Mouse (Mus musculus) heart, adult 2 months (tissue): ENCODE results near the gene Lypd6. TPM values are rescaled to one million over a fixed set of nuclear protein-coding genes. Genes with fewer than 3 reads are reported as not detected.

ENCODE experiments used
- DNase-seq, 2 experiments: peaks; one replicate each; pipeline ENCODE4 v3.0.0; 2021
- H3K27ac ChIP-seq: fragments of 200-600 bp; 2 replicates; pipeline ENCODE4 v1.8.1; 2022
- H3K27me3 ChIP-seq: fragments of 200-500 bp; 2 replicates; pipeline ENCODE4 v1.6.1; 2012; ENCODE audit warnings: mild to moderate bottlenecking, low read length, inconsistent platforms, mixed read lengths; ENCODE audit not compliant: control insufficient read depth, insufficient read depth
- H3K36me3 ChIP-seq: fragments of 200-500 bp; 2 replicates; pipeline ENCODE4 v1.6.1; 2012; ENCODE audit warnings: low read length, inconsistent platforms; ENCODE audit not compliant: control insufficient read depth, insufficient read depth
- H3K4me1 ChIP-seq: fragments of 200-500 bp; 2 replicates; pipeline ENCODE4 v1.6.1; 2011; ENCODE audit warnings: low read length; ENCODE audit not compliant: control insufficient read depth, insufficient read depth
- H3K4me3 ChIP-seq: fragments of 200-600 bp; 2 replicates; pipeline ENCODE4 v1.8.1; 2022
- H3K79me2 ChIP-seq: fragments of 200-500 bp; replicated peaks from 2 replicates; pipeline ENCODE4 v1.6.1; 2012; ENCODE audit warnings: mild to moderate bottlenecking, inconsistent platforms, low read length, moderate library complexity, mixed read lengths; ENCODE audit not compliant: control insufficient read depth, insufficient read depth
- H3K9ac ChIP-seq: fragments of 200-500 bp; 2 replicates; pipeline ENCODE4 v1.6.1; 2012; ENCODE audit warnings: low read depth, mild to moderate bottlenecking, control low read depth, inconsistent platforms, low read length, mixed read lengths
- CTCF ChIP-seq: fragments of 200-600 bp; IDR thresholded peaks from 2 replicates; pipeline ENCODE4 v1.8.1; 2022; ENCODE audit warnings: antibody characterized with exemption, mild to moderate bottlenecking, moderate library complexity
- EP300 ChIP-seq: fragments of 200-500 bp; IDR thresholded peaks from 2 replicates; pipeline ENCODE4 v1.6.1; 2011; ENCODE audit warnings: low read depth, low read length, control low read depth; ENCODE audit not compliant: insufficient read depth
- POLR2A ChIP-seq: fragments of 200-500 bp; IDR thresholded peaks from 2 replicates; pipeline ENCODE4 v1.6.1; 2011; ENCODE audit warnings: mild to moderate bottlenecking, low read depth, low read length, control low read depth; ENCODE audit not compliant: insufficient read depth
- WGBS: fragments of 180-500 bp; shearing (Covaris S2); methylation state at CpG from one replicate; pipeline ENCODE4 v1.1.7; 2018; 5-methylcytosine and 5-hydroxymethylcytosine counted together
- intact Hi-C: fragments of 180-260 bp; cut with DNase I; formaldehyde crosslinking; loops from one replicate; pipeline ENCODE4 v1.15.1; 2025
- polyA plus RNA-seq: library from polyadenylated mRNA; depleted of rRNA; stranded (reverse); fragments of >200 nt; gene quantifications from 2 replicates; pipeline ENCODE4 v1.2.3, GENCODE M21; 2012
- total RNA-seq, 2 experiments: library from RNA; stranded (reverse); gene quantifications; 2 replicates each; pipeline ENCODE4 v1.2.3; 2021

Gene Lypd6
- total and polyA plus RNA-seq, 3 experiments: 0.32 to 0.78 (median 0.63) TPM

GRCm38 (mm10) chr2:50069571-50070295, 3.5 kb downstream of the Lypd6 start:
- no peaks in the 10 kb centered on the region for H3K36me3 ChIP-seq
- H3K27me3 ChIP-seq: no peaks in the 10 kb centered on the region; the same call in 1 of the 2 replicates
- H3K27ac ChIP-seq: no peak overlapping the region
- no peak overlapping the region for H3K9ac ChIP-seq
- TF ChIP-seq POLR2A: no peak
- TF ChIP-seq CTCF: no peak
- TF ChIP-seq EP300: no peak
- H3K4me1 ChIP-seq: no peaks in the 10 kb centered on the region
- intact Hi-C loops: no loop called here
- H3K4me3 ChIP-seq: no peak overlapping the region
- WGBS: 45% methylated on average over 13 of the region's 13 CpGs
- no peaks in the 10 kb centered on the region for H3K79me2 ChIP-seq
- no peak for DNase-seq

GRCm38 (mm10) chr2:50072158-50072557, 5.9 kb downstream of the Lypd6 start:
- Histone ChIP-seq H3K4me1 (no peaks in the 10 kb centered on the region), H3K36me3 (no peaks in the 10 kb centered on the region), H3K27ac (no peak overlapping the region), H3K27me3 (no peaks in the 10 kb centered on the region; the same call in 1 of the 2 replicates), H3K9ac (no peak overlapping the region), H3K4me3 (no peak overlapping the region), H3K79me2 (no peaks in the 10 kb centered on the region)
- no peak for DNase-seq
- TF ChIP-seq POLR2A (no peak), EP300 (no peak), CTCF (no peak)
- 74% methylated on average over 4 of the region's 4 CpGs for WGBS
- intact Hi-C loops: no loop called here

DNA sequence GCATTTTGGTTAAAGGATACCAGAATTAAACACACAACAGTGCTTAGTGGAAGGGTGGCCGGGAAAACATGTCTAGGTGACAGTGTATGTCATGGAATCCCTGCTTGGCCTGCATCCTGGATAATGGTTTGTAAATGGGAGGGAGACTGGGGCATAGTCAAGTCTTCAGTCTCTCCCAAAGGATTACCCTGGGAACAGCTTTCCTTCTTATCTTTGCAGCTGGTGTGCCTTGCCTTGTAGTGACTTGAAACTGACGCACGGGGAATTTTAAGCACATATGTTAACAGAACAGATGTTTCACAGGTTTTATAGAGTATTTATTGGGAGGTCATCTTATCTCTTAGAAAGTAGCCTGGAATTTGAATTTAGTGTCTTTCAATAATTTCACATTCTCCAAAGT, 18.5 kb downstream of the Lypd6 start:
- no peaks in the 10 kb centered on the region for H3K79me2 ChIP-seq
- H3K27ac ChIP-seq: no peak overlapping the region
- TF ChIP-seq POLR2A: no peak
- TF ChIP-seq CTCF: no peak
- TF ChIP-seq EP300: no peak
- no peak for DNase-seq
- no peaks in the 10 kb centered on the region for H3K27me3 ChIP-seq
- 53% methylated on average over 3 of the region's 3 CpGs for WGBS
- no peak overlapping the region for H3K4me3 ChIP-seq
- intact Hi-C loops: no loop called here
- H3K36me3 ChIP-seq: no peaks in the 10 kb centered on the region
- H3K9ac ChIP-seq: no peak overlapping the region
- no peaks in the 10 kb centered on the region for H3K4me1 ChIP-seq

DNA sequence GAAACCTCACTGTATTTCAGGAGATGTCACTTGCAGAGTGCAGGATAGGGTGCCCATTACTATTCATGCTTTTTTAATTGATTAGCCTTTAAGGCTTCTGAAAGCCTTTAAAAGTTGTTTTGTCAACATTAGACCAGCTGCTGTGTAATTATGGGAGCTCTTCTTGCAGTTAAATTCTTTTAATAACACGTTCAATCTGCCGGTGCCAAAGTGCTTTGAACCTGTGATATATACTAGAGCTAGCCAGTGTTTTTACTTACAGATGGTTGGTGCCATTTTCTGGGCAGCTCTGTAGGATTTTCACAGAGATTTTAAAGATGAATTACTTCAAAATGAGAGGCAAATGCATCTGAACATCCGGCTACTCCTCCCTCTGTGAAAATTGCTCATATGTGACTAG, 21.5 kb downstream of the Lypd6 start:
- H3K4me1 ChIP-seq: no peaks in the 10 kb centered on the region
- no peak overlapping the region for H3K27ac ChIP-seq
- WGBS: 84% methylated on average over 3 of the region's 3 CpGs
- TF ChIP-seq EP300 (no peak), POLR2A (no peak), CTCF (no peak)
- no peak overlapping the region for H3K4me3 ChIP-seq
- no peaks in the 10 kb centered on the region for H3K36me3 ChIP-seq
- no peak for DNase-seq
- intact Hi-C loops: no loop called here
- no peak overlapping the region for H3K9ac ChIP-seq
- H3K27me3 ChIP-seq: no peaks in the 10 kb centered on the region
- H3K79me2 ChIP-seq: no peaks in the 10 kb centered on the region

DNA sequence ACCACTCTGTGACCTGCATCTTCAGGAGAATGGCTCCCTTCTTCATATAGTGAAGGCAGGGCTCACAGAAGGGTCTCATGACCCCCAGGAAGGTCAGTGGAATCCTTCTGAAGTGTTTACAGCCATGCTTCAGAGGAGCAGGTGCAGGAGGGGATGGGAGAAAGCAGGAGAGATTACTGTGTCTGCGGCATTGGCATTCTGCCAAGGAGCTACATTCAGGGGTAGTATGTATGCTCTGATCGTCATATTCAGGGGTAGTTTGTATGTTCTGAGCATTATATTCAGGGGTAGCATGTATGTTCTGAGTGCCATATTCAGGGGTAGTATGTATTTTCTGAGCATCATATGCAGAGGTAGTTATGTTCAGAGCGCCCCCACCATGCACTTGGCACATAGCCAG, 30.1 kb downstream of the Lypd6 start:
- Histone ChIP-seq H3K27ac (no peak overlapping the region), H3K9ac (no peak overlapping the region), H3K36me3 (no peaks in the 10 kb centered on the region), H3K27me3 (no peaks in the 10 kb centered on the region), H3K4me1 (no peaks in the 10 kb centered on the region), H3K79me2 (no peaks in the 10 kb centered on the region), H3K4me3 (no peak overlapping the region)
- intact Hi-C loops: no loop called here
- DNase-seq: no peak
- TF ChIP-seq EP300: no peak
- 46% methylated on average over 3 of the region's 3 CpGs for WGBS

DNA sequence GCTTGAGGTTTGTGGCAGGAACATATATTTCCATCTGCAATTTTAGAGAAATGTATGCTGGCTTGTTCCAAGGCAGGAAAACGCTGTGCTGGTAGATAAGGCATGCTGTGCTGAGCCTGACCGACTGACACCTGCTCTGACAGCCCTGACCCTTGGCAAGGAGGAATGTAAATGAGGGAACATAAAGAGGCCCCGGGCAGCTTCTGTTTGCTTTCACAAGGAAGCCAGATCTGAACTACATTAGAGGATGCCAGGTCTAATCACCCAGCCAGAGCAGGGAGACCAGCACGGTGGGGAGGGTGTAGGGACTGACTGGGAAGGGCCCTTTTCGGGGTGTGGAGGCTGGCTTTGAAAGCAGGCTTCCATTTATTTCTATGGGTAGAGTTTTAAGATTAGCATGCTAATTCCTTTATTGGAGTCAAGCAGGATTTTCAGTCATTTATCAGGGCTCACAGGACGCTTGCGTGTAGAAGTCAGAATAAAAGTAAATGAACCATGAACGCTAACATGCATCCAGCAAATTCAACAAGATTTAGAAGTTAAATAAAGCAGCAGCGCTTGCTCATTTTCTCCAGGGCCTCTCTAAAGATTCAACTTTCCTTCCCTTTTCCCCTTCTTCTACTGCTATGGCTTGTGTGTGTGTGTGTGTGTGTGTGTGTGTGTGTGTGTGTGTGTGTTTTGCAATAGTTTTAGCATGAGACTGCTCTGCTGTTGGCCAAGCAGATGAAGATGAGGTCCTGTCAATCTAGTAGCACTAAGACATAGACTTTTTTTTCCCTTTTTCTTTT, 34.3 kb downstream of the Lypd6 start:
- Histone ChIP-seq H3K4me3 (no peak overlapping the region), H3K4me1 (no peaks in the 10 kb centered on the region), H3K36me3 (no peaks in the 10 kb centered on the region), H3K27ac (no peak overlapping the region), H3K27me3 (no peaks in the 10 kb centered on the region), H3K9ac (no peak overlapping the region), H3K79me2 (no peaks in the 10 kb centered on the region)
- TF ChIP-seq POLR2A: no peak
- TF ChIP-seq CTCF: no peak
- no peak for TF ChIP-seq EP300
- intact Hi-C loops: no loop called here
- no peak for DNase-seq
- 39% methylated on average over 9 of the region's 9 CpGs for WGBS
